15 mouse cellular contexts compared by ENCODE assay signal in the genomic region with DNA sequence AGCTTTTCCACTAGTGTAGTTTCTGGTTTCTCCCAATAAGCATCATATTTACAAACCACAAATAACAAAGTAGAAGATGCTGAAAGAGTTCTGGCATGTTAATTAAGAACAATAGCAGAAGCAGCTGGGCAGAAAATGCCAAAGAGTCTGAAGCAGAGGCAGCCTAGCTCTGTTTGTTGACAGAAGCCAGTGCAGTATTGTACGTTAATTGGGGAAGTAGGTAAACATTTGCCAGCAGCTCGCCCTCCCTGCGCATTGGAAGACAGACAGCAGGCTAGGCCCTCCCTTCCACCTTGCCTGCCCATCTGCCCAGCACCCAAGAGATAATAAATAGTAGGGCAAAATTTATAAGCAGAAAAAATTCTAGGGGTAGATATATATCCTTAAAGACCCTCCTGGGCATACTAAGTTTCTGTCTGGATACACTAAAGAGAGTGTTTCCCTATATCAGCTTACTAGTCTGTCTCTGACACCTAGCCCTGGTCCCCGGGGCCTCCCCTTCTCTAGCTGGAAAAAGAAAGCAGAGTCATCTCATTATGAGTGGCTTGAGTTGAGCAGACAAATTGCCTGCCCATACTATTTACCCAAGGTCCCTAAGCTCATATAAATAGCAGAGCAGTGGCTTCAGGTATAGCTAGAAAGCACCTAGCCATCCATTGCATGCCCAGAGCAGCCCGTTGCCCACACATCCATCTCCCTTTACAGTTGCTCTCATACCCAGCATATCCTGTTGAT. TPM values are rescaled to one million over a fixed set of nuclear protein-coding genes. Genes with fewer than 3 reads are reported as not detected.
"Had no signal": no experiment of that assay in that cellular context is flagged by ENCODE, and none has a peak within 500 bp of the region (broad histone marks: within the 10 kb centered on the region; RNA-seq: fewer than 3 reads in every experiment).

No protein-coding gene starts in this region.

- H3K4me3 ChIP-seq: limb, embryonic 15.5 days; liver, embryonic 12.5 days; midbrain, embryonic 12.5 days had no signal

- H3K9ac ChIP-seq: limb, embryonic 15.5 days; liver, embryonic 12.5 days; lung, embryonic 14.5 days; midbrain, embryonic 12.5 days had no signal

- H3K27ac ChIP-seq: kidney, postnatal 0 days; limb, embryonic 15.5 days; liver, embryonic 12.5 days; midbrain, embryonic 12.5 days; stomach, postnatal 0 days had no signal

- DNase-seq: kidney, adult 11 months; kidney, postnatal 36 days; layer of hippocampus, adult 9-11 months; layer of hippocampus, postnatal 36 days; lung, embryonic 14.5 days; lung, postnatal 10 days; lung, postnatal 4 days; thymus, adult 2 months; thymus, postnatal 25 days had no signal

- H3K9me3 ChIP-seq: limb, embryonic 15.5 days; liver, embryonic 12.5 days; midbrain, embryonic 12.5 days had no signal

- ATAC-seq: liver, embryonic 12.5 days; midbrain, embryonic 16.5 days had no signal

- H3K27me3 ChIP-seq: limb, embryonic 15.5 days; liver, embryonic 12.5 days; midbrain, embryonic 12.5 days had no signal

- H3K4me1 ChIP-seq: limb, embryonic 15.5 days; midbrain, embryonic 12.5 days had no signal

- H3K4me2 ChIP-seq: limb, embryonic 15.5 days; liver, embryonic 12.5 days; lung, embryonic 14.5 days; midbrain, embryonic 12.5 days had no signal

RNA-seq across cellular contexts. Expression of gene Dmrta2, which starts 17.5 kb away (rescaled TPM):
- polyA plus RNA-seq: stomach, postnatal 0 days had no signal
